Mouse (Mus musculus): Measurements from ENCODE around the gene Adamts6.

GRCm38 (mm10) chr13:104519981-104520380, 232.3 kb downstream of the Adamts6 start:
- TF ChIP-seq CTCF (conservative IDR thresholded peaks at IDR 0.05; ENCODE audit: insufficient read depth, insufficient read length, low read depth, low read length) = no peak
- no peak for TF ChIP-seq POLR2A (IDR thresholded peaks at IDR 0.05; ENCODE audit: low read depth, low read length)

All from kidney, adult 2 months (tissue).